Mouse (Mus musculus): ENCODE measurements around the gene C130050O18Rik.

DNA sequence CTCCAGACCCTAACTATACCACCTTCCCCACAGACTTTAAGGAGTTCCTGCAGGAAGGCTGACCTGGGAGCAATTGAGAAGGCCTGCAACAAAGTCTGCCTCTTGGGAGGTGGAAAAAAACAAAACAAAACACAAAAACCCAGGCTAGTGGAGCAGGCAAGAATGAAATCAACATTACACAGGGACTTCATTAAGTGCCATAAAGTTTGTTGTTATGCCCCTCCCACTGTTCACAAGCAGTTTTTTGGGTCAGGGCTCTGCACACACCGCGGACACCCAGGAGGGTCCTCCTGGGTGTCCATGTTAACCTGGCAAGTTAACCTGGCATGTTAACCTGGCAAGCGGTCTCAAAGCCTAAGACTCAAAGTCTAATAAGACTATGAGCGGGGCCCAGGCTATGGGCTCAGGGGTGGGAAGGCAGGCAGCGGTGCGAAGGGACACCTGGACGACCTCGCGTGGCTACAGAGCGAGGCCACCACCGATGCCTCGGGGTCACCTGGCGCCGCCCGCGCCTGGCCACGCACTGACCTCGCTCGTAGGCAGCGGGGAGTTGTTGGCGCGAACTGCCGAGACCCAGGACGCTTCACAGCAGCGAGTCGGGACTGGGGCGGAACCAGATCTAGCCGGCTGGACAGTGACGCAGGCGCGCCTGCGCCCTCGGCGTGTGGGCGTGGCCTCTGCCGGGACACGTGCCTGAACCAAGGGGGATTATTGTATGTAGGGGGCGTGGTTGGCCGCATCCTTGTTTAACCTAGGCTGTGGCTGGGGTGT lies 33.3 kb upstream of the C130050O18Rik start:
- no peak; the same call in 1 of the 2 replicates for TF ChIP-seq CTCF (IDR thresholded peaks at IDR 0.05; ENCODE audit: low read depth)
- TF ChIP-seq EP300 (IDR thresholded peaks at IDR 0.05; ENCODE audit: low read depth) = peak; percentile 64; the same call in 1 of the 2 replicates

All from heart, postnatal 0 days (tissue).